Mouse (Mus musculus) testis, adult 2 months (tissue): ENCODE measurements around the gene Acap2.

Experiments used
- CTCF ChIP-seq: fragments of 200-500 bp; IDR thresholded peaks from 2 replicates; pipeline ENCODE4 v1.5.1; 2012; ENCODE audit warnings: low read depth, mild to moderate bottlenecking, inconsistent platforms, low read length, moderate library complexity; ENCODE audit not compliant: control insufficient read depth, insufficient read depth, insufficient replicate concordance
- POLR2A ChIP-seq: fragments of 200-500 bp; IDR thresholded peaks from 2 replicates; pipeline ENCODE4 v1.6.1; 2012; ENCODE audit warnings: low read depth, mild to moderate bottlenecking, inconsistent platforms, low read length, moderate library complexity; ENCODE audit not compliant: control insufficient read depth

DNA sequence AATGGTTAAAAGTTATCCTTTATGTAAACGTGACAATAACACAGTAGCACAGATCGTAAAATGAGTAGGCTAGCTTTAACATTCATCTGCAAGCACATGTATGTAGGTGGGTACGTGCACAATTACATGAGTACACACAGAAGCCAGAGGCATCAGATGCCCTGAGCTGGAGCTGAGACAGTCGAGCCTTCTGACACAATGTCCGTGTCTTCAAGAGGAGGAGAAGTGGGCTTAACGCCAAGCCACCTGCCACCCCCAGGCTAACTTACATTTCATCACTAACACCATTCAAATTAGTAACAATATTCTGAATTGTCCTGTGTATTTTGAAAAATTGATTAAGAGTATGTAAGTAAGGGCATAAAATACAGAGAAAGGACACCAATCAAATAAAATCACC is 40.6 kb downstream of the Acap2 start:
- TF ChIP-seq CTCF = no peak
- no peak for TF ChIP-seq POLR2A
